Mouse (Mus musculus) naive thymus-derived CD4-positive, alpha-beta T cell, adult 2 months (primary cell): Measurements from ENCODE around the gene Glce.

Experiments used
- DNase-seq: peaks from one replicate; pipeline ENCODE4 v3.0.0-alpha.2; 2011; ENCODE audit warnings: low read depth

Glce gene

GRCm38 (mm10) chr9:62121551-62122447, 656 bp downstream of the Glce start:
- DNase-seq, result peak; percentile 61

- DNase-seq, result no peak
Measured at GRCm38 (mm10) chr9:62118754-62119153, 3.7 kb downstream of the Glce start.

- DNase-seq, result no peak
Measured at GRCm38 (mm10) chr9:62115826-62116225, 6.6 kb downstream of the Glce start.

- no peak for DNase-seq
Measured at GRCm38 (mm10) chr9:62096603-62097002, 25.9 kb downstream of the Glce start.

- no peak for DNase-seq
Measured at GRCm38 (mm10) chr9:62091604-62092003, 30.9 kb downstream of the Glce start.

- DNase-seq, result no peak
Measured at GRCm38 (mm10) chr9:62085548-62085947, 36.9 kb downstream of the Glce start.

GRCm38 (mm10) chr9:62084896-62085295, 37.6 kb downstream of the Glce start:
- no peak for DNase-seq

GRCm38 (mm10) chr9:62082986-62083385, 39.5 kb downstream of the Glce start:
- DNase-seq, result no peak

- no peak for DNase-seq
Measured at GRCm38 (mm10) chr9:62081542-62081941, 40.9 kb downstream of the Glce start.

GRCm38 (mm10) chr9:62080028-62080760, 42.3 kb downstream of the Glce start:
- DNase-seq, result peak; percentile 6

GRCm38 (mm10) chr9:62062234-62062633, 60.2 kb downstream of the Glce start:
- no peak for DNase-seq

GRCm38 (mm10) chr9:62060431-62060830, 62.0 kb downstream of the Glce start:
- no peak for DNase-seq

- no peak for DNase-seq
Measured at GRCm38 (mm10) chr9:62059941-62060340, 62.5 kb downstream of the Glce start.

GRCm38 (mm10) chr9:62057881-62058506, 64.5 kb downstream of the Glce start:
- DNase-seq, result peak; percentile 28

- DNase-seq, result no peak
Measured at GRCm38 (mm10) chr9:62056206-62056605, 66.2 kb downstream of the Glce start.

- DNase-seq, result peak; percentile 21
Measured at GRCm38 (mm10) chr9:62050801-62051200, 71.7 kb downstream of the Glce start.

- DNase-seq, result no peak
Measured at GRCm38 (mm10) chr9:62049166-62049565, 73.3 kb downstream of the Glce start.

- no peak for DNase-seq
Measured at GRCm38 (mm10) chr9:62042167-62042566, 80.3 kb downstream of the Glce start.

GRCm38 (mm10) chr9:62040008-62040608, 82.3 kb downstream of the Glce start:
- DNase-seq, result peak; percentile 82

- DNase-seq, result no peak
Measured at GRCm38 (mm10) chr9:62035806-62036205, 86.6 kb downstream of the Glce start.

- DNase-seq, result no peak
Measured at GRCm38 (mm10) chr9:62032206-62032605, 90.2 kb downstream of the Glce start.

GRCm38 (mm10) chr9:62028072-62028471, 94.4 kb downstream of the Glce start:
- DNase-seq, result no peak
